Mouse (Mus musculus): Measurements from ENCODE around the gene Acer3.

GRCm38 (mm10) chr7:98342249-98342648 lies 21.2 kb upstream of the Acer3 start:
- TF ChIP-seq CTCF (IDR thresholded peaks at IDR 0.05; ENCODE audit: insufficient read depth, low read length) (no peak), POLR2A (IDR thresholded peaks at IDR 0.05; ENCODE audit: borderline replicate concordance, extremely low read depth, low read depth, low read length) (no peak)
